Mouse (Mus musculus) neural tube, embryonic 14.5 days (tissue): ENCODE data around the gene Cyp3a41b. TPM values are rescaled to one million over a fixed set of nuclear protein-coding genes. Genes with fewer than 3 reads are reported as not detected.
"Not testable (repeated sequence)": the region's sequence is repeated elsewhere in the genome, so short reads cannot be mapped to it uniquely, and the experiment has no call there.

Experiments
- ATAC-seq: fragments of 200-750 bp; cut with Nextera tagmentation; 2 replicates; pipeline ENCODE4 v1.8.0; 2017; ENCODE audit warnings: low read depth, mild to moderate bottlenecking, moderate TSS enrichment, moderate library complexity
- H3K27ac ChIP-seq: fragments of 300-500 bp; sonication (generic); 2 replicates; pipeline ENCODE4 v1.5.1; 2014; ENCODE audit warnings: low read depth, mild to moderate bottlenecking, control low read depth, low read length, moderate library complexity, mixed read lengths
- H3K27me3 ChIP-seq: fragments of 300-500 bp; sonication (generic); 2 replicates; pipeline ENCODE4 v1.6.1; 2014; ENCODE audit warnings: low read length; ENCODE audit not compliant: control insufficient read depth, insufficient read depth
- H3K36me3 ChIP-seq: fragments of 300-500 bp; sonication (generic); 2 replicates; pipeline ENCODE4 v1.6.1; 2014; ENCODE audit warnings: low read length, mixed read lengths; ENCODE audit not compliant: control insufficient read depth, insufficient read depth
- H3K4me1 ChIP-seq: fragments of 300-500 bp; sonication (generic); 2 replicates; pipeline ENCODE4 v1.6.1; 2014; ENCODE audit warnings: low read length; ENCODE audit not compliant: control insufficient read depth, insufficient read depth
- H3K4me2 ChIP-seq: fragments of 300-500 bp; sonication (generic); 2 replicates; pipeline ENCODE4 v1.6.1; 2014; ENCODE audit warnings: mild to moderate bottlenecking, low read depth, low read length, control low read depth
- H3K4me3 ChIP-seq: fragments of 300-500 bp; sonication (generic); 2 replicates; pipeline ENCODE4 v1.5.1; 2014; ENCODE audit warnings: low read depth, low read length, control low read depth, mixed read lengths
- H3K9ac ChIP-seq: fragments of 300-500 bp; sonication (generic); replicated peaks from 2 replicates; pipeline ENCODE4 v1.6.1; 2014; ENCODE audit warnings: low read depth, mild to moderate bottlenecking, control low read depth, low read length, mixed read lengths
- H3K9me3 ChIP-seq: fragments of 300-500 bp; sonication (generic); 2 replicates; pipeline ENCODE4 v1.6.1; 2016; ENCODE audit warnings: low read length; ENCODE audit not compliant: control insufficient read depth
- whole genome bisulfite sequencing: fragments of 180-500 bp; shearing (Covaris S2); extraction: QIAGEN DNeasy Blood & Tissue Kit; methylation state at CpG from one replicate; pipeline ENCODE4 v1.1.7; 2014; 5-methylcytosine and 5-hydroxymethylcytosine counted together
- polyA plus RNA-seq: library from polyadenylated mRNA; unstranded; fragments of >200 nt; fragmentation: Nextera tagmentation; extraction: Ambion mirVana; gene quantifications from 2 replicates; pipeline ENCODE4 v1.2.1, GENCODE M21; 2014

Cyp3a41b gene
- polyA plus RNA-seq = not detected in 2 replicates

- not testable (repeated sequence) for H3K9ac ChIP-seq, H3K4me2 ChIP-seq, H3K4me1 ChIP-seq, H3K4me3 ChIP-seq, ATAC-seq, H3K36me3 ChIP-seq, H3K27me3 ChIP-seq, H3K27ac ChIP-seq, H3K9me3 ChIP-seq
- 78% methylated on average over 1 of the region's 2 CpGs for WGBS
These were observed at the start of gene Cyp3a41b for GRCm38 (mm10) chr5:145584630-145585029. Gene Cyp3a41b (minus strand): TSS chr5:145584730.

DNA sequence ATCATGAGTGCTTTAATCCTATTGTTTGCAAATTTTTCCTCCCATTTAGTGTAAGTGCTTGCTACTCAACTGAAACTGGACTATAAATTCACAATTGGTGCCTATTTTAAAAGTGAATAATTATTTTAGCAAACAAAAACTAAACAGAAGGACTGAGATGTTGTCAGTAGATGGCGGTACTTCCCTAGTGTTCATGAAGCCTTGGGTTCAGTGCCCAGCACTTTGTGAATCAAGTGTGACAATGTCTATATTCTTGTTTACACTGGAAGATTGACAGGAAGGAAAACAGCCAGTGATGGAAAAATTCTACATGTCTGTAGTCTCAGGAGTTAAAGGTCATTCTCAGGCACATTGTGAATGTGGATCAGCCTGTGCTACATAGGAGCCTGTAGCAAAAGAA is 47.8 kb upstream of the Cyp3a41b start:
- ATAC-seq, H3K36me3 ChIP-seq, H3K4me2 ChIP-seq, H3K4me1 ChIP-seq, H3K4me3 ChIP-seq, H3K27me3 ChIP-seq, H3K9ac ChIP-seq, H3K27ac ChIP-seq: not testable (repeated sequence)
- H3K9me3 ChIP-seq = peaks cover 25% of the 10 kb centered on the region; the same call in 1 of the 2 replicates
- WGBS = 89% methylated on average over 1 of the region's 1 CpGs

DNA sequence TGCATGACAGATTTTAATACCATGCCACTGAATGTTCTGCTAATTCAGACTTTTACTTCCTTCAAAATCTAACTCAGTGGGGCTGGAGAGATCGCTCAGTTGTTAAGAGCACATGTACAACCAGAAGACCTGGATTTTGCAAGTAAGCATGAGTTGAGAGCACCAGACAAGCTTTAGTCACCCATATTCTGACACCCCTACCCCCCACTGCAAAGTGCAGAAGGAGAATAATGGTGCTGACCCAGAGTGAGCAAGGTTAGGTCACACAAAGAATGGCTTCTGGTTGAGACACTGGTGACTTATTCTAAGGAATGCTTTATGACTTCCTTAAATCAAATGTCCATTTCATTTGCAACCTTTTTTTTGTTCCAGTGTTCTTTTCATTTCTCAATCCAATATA is 20.4 kb upstream of the Cyp3a41b start:
- not testable (repeated sequence) for H3K27me3 ChIP-seq, H3K4me3 ChIP-seq, H3K4me1 ChIP-seq, H3K27ac ChIP-seq, H3K36me3 ChIP-seq, H3K4me2 ChIP-seq, H3K9me3 ChIP-seq, ATAC-seq, H3K9ac ChIP-seq
- 100% methylated on average over 1 of the region's 1 CpGs for WGBS

GRCm38 (mm10) chr5:145597851-145598250 is 13.3 kb upstream of the Cyp3a41b start:
- not testable (repeated sequence) for H3K4me2 ChIP-seq, H3K36me3 ChIP-seq, H3K9ac ChIP-seq, ATAC-seq, H3K9me3 ChIP-seq, H3K27me3 ChIP-seq, H3K4me1 ChIP-seq, H3K4me3 ChIP-seq, H3K27ac ChIP-seq
- WGBS = 78% methylated on average over 5 of the region's 5 CpGs

DNA sequence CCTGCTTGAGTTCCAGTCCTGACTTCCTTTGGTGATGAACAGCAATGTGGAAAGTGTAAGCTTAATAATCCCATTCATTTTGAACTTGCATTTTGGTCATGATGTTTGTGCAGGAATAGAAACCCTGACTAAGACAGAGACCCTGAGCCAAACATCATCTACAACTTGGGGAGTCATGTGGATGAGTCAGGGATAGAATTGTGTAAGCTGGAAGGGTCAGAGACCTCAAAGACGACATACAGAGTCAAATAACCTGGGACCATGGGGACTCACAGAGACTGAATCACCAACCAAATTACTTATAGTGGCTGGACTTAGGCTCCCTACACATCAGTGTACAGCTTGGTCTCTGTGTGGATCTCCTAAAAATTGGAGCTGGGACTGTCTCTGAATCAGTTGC is 7.2 kb downstream of the Cyp3a41b start:
- 44% methylated on average over 1 of the region's 1 CpGs for WGBS

GRCm38 (mm10) chr5:145575660-145576059 is 8.9 kb downstream of the Cyp3a41b start:
- not testable (repeated sequence) for H3K4me3 ChIP-seq, H3K4me2 ChIP-seq, ATAC-seq, H3K9me3 ChIP-seq, H3K27me3 ChIP-seq, H3K4me1 ChIP-seq, H3K27ac ChIP-seq, H3K36me3 ChIP-seq, H3K9ac ChIP-seq
- WGBS = 90% methylated on average over 4 of the region's 4 CpGs

More for the DNA sequence above, 7.2 kb downstream of the Cyp3a41b start:
- not testable (repeated sequence) for H3K4me2 ChIP-seq, H3K4me1 ChIP-seq, H3K9ac ChIP-seq, H3K36me3 ChIP-seq, H3K27me3 ChIP-seq, ATAC-seq, H3K27ac ChIP-seq, H3K4me3 ChIP-seq, H3K9me3 ChIP-seq

DNA sequence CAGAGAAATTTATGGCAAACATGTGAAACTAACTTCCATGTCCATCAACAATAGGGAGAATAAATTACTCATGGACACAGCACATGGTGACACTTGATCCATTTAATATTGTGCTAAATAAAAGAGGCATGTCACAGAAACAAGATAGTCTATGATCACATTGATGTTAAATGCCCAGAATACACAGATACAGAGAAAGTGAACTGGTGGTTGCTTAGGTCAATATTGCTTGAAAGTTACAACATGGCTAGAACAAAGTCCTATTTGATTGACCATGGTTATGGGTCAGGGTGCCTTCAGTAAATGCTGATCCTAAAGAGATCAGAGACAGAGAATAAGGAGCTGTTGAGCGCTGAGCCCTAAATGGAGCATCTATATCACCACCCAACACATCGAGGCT is 12.6 kb downstream of the Cyp3a41b start:
- not testable (repeated sequence) for H3K36me3 ChIP-seq, H3K4me1 ChIP-seq, H3K27me3 ChIP-seq, H3K9ac ChIP-seq, H3K4me3 ChIP-seq, H3K27ac ChIP-seq, H3K9me3 ChIP-seq, ATAC-seq, H3K4me2 ChIP-seq
- 77% methylated on average over 2 of the region's 2 CpGs for WGBS

Other genes with a start within 250 kb of the Cyp3a41b start
- gene Cyp3a57, start 239.5 kb downstream of the Cyp3a41b start, polyA plus RNA-seq = not detected in 2 replicates
- gene Cyp3a16, start 115.0 kb downstream of the Cyp3a41b start, polyA plus RNA-seq = not detected in 2 replicates
- not detected in 2 replicates for gene Cyp3a41a, start 135.4 kb upstream of the Cyp3a41b start, polyA plus RNA-seq
- gene Cyp3a44, start 221.1 kb upstream of the Cyp3a41b start, polyA plus RNA-seq = not detected in 2 replicates